Mouse (Mus musculus): ENCODE data around the gene Tlcd1. TPM values are rescaled to one million over a fixed set of nuclear protein-coding genes. Genes with fewer than 3 reads are reported as not detected.

The Tlcd1 gene
- total RNA-seq, 1 experiment: 78.6 TPM

DNA sequence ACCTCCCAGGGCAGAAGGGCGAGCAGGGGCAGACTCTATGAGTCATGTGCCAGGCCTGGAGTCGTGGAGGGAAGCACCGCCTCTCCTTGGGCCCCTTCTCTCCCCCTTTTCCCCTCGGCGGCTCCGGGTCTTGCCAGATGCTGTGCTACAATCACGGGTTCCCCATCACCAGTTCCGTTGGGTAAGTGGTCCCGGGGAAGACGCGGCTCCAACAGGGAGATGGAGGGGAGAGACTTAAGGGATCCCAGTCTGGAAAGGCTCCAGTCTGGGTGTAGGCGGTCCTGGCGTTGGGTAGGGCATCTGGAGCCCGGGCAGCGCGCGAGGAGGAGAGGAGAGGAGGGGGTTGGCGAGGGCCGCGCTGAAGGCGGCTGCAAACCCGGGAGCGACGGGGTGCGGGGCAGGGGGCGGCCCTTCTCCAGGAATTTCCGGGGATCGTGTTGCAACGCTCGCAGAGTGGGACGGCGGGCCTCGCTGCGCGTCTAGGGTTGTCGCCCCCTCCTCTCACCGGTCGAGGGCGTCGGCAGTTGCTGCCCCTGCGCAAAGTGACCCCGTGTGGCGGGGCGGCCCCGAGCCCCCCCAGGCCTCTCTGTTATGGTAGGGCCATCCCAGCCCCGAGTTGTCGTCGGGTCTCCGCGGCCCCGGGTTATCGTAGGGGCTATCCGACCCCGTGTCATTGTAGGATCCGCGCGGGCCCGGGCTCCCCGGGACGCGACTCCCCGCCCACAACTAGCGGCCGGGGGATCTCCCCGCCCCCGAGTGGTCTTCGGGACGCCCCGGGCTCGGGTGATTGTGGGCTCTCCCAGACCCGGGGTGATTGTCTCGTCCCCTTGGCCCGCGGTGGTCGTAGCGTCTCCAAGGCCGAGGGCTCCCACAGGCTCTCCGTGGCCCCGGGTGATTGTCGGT lies 12.1 kb downstream of the Tlcd1 start, which contains the start of gene Rab34:
TSS of gene Rab34 (plus strand) at position 100 of the 903 bp plus-strand sequence.
- H3K9me3 ChIP-seq (ENCODE audit: control insufficient read depth, insufficient read depth, low read depth, low read length): no peaks in the 10 kb centered on the region
- DNase-seq (ENCODE audit: low read depth, low spot score): no peak
- peak within 1 kb of the TSS; percentile 74 for H3K27ac ChIP-seq (ENCODE audit: insufficient read depth, low read depth, low read length, poor library complexity, severe bottlenecking)
- in situ Hi-C loops (cut with MboI; ENCODE audit: low sequenced_read_pairs in 2 of 2, unreplicated experiment in 2 of 2): no loop called here
- peaks cover 14% of the 10 kb centered on the region for H3K36me3 ChIP-seq (ENCODE audit: control insufficient read depth, insufficient read depth, low read length, poor library complexity, severe bottlenecking)
- H3K4me3 ChIP-seq (ENCODE audit: insufficient read depth in 1 of 2, low read depth in 1 of 2, low read length in 2 of 2, poor library complexity in 1 of 2, severe bottlenecking in 1 of 2): peak within 1 kb of the TSS; percentile 88 to 94
- TF ChIP-seq CHD2 (IDR thresholded peaks at IDR 0.05; ENCODE audit: low read depth, low read length): no peak
- TF ChIP-seq HCFC1 (IDR thresholded peaks at IDR 0.05; ENCODE audit: borderline replicate concordance, insufficient read depth, low read length): no peak
- no peak for TF ChIP-seq ZNF384 (IDR thresholded peaks at IDR 0.05; ENCODE audit: low read depth, low read length)
- TF ChIP-seq MAFK (IDR thresholded peaks at IDR 0.05; ENCODE audit: insufficient read depth, low read depth, low read length): no peak
- TF ChIP-seq ZC3H11A (IDR thresholded peaks at IDR 0.05; ENCODE audit: borderline replicate concordance, low read depth, low read length): no peak
- peaks cover 6 to 9% of the 10 kb centered on the region in 2 experiments for H3K4me1 ChIP-seq (ENCODE audit: control insufficient read depth in 2 of 2, insufficient read depth in 2 of 2, low read length in 2 of 2, poor library complexity in 1 of 2)
- peak within 1 kb of the TSS; percentile 94 for H3K9ac ChIP-seq (ENCODE audit: insufficient read depth, low read depth, low read length, poor library complexity, severe bottlenecking)

DNA sequence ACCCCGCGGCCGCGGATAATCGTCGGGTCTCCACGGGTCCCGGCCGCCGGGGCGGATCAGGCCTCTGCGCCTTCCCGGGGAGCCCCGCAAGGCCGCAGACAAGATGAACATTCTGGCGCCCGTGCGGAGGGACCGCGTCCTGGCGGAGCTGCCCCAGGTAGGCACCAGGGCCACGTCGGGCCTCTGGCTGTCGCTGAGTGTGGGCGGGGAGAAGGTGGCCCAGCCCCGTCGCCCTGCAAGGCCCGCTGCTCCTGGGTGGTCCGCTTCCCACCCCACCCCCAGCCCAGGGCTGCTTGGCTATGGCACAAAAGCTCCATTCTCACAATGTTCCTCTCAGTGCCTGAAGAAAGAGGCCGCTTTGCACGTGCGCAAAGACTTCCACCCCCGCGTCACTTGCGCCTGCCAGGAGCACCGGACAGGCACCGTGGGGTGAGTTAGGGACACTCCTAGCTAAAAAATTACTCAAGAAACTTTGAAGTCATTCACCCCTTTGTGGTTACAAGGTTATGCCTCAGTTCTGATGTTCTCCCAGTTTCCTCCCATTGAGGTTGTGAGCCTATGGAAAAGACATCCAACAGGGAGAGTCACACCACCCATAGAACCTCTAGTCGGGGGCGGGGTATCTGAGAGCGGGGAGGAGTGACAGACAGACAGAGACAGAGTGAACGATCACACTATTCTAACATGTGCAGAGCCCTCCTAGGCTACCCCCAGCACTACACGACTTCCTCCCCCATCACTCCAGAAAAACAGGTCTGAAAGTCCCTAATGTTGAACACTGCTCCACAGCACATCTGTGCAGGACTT lies 12.9 kb downstream of the Tlcd1 start:
- Histone ChIP-seq H3K27ac (ENCODE audit: insufficient read depth, low read depth, low read length, poor library complexity, severe bottlenecking) (peak overlapping the region; percentile 74), H3K4me1 (ENCODE audit: control insufficient read depth in 2 of 2, insufficient read depth in 2 of 2, low read length in 2 of 2, poor library complexity in 1 of 2) (peaks cover 6 to 9% of the 10 kb centered on the region in 2 experiments), H3K9me3 (ENCODE audit: control insufficient read depth, insufficient read depth, low read depth, low read length) (no peaks in the 10 kb centered on the region), H3K9ac (ENCODE audit: insufficient read depth, low read depth, low read length, poor library complexity, severe bottlenecking) (peak overlapping the region; percentile 94), H3K4me3 (ENCODE audit: insufficient read depth in 1 of 2, low read depth in 1 of 2, low read length in 2 of 2, poor library complexity in 1 of 2, severe bottlenecking in 1 of 2) (peak overlapping the region; percentile 88 to 94), H3K36me3 (ENCODE audit: control insufficient read depth, insufficient read depth, low read length, poor library complexity, severe bottlenecking) (peaks cover 14% of the 10 kb centered on the region)
- DNase-seq (ENCODE audit: low read depth, low spot score): no peak
- in situ Hi-C loops (cut with MboI; ENCODE audit: low sequenced_read_pairs in 2 of 2, unreplicated experiment in 2 of 2): no loop called here
- TF ChIP-seq ZNF384 (IDR thresholded peaks at IDR 0.05; ENCODE audit: low read depth, low read length) (no peak), ZC3H11A (IDR thresholded peaks at IDR 0.05; ENCODE audit: borderline replicate concordance, low read depth, low read length) (no peak), MAFK (IDR thresholded peaks at IDR 0.05; ENCODE audit: insufficient read depth, low read depth, low read length) (no peak), HCFC1 (IDR thresholded peaks at IDR 0.05; ENCODE audit: borderline replicate concordance, insufficient read depth, low read length) (no peak), CHD2 (IDR thresholded peaks at IDR 0.05; ENCODE audit: low read depth, low read length) (no peak)

DNA sequence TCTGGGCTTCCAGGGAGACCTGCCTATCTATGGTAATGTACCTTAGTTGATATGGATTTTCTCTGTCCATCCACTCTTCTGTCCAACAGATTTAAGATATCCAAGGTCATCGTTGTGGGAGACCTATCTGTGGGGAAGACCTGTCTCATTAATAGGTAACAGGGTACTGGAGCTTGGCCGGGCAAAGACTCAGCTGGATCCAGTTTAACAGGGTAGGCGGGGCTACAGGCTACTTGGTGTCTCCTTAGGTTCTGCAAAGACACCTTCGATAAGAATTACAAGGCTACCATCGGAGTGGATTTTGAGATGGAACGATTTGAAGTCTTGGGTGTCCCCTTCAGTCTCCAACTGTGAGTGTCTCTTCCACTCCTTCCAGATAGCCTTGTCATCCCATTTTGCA lies 13.5 kb downstream of the Tlcd1 start:
- Histone ChIP-seq H3K9me3 (ENCODE audit: control insufficient read depth, insufficient read depth, low read depth, low read length) (no peaks in the 10 kb centered on the region), H3K9ac (ENCODE audit: insufficient read depth, low read depth, low read length, poor library complexity, severe bottlenecking) (no peak overlapping the region), H3K27ac (ENCODE audit: insufficient read depth, low read depth, low read length, poor library complexity, severe bottlenecking) (no peak overlapping the region), H3K4me1 (ENCODE audit: control insufficient read depth in 2 of 2, insufficient read depth in 2 of 2, low read length in 2 of 2, poor library complexity in 1 of 2) (peaks cover 6 to 10% of the 10 kb centered on the region in 2 experiments), H3K36me3 (ENCODE audit: control insufficient read depth, insufficient read depth, low read length, poor library complexity, severe bottlenecking) (peaks cover 14% of the 10 kb centered on the region), H3K4me3 (ENCODE audit: insufficient read depth in 1 of 2, low read depth in 1 of 2, low read length in 2 of 2, poor library complexity in 1 of 2, severe bottlenecking in 1 of 2) (peak overlapping the region; percentile 88 to 94; a peak in 3 of 4 replicates)
- in situ Hi-C loops (cut with MboI; ENCODE audit: low sequenced_read_pairs in 2 of 2, unreplicated experiment in 2 of 2): no loop called here
- DNase-seq (ENCODE audit: low read depth, low spot score): no peak
- TF ChIP-seq ZC3H11A (IDR thresholded peaks at IDR 0.05; ENCODE audit: borderline replicate concordance, low read depth, low read length) (no peak), ZNF384 (IDR thresholded peaks at IDR 0.05; ENCODE audit: low read depth, low read length) (no peak), MAFK (IDR thresholded peaks at IDR 0.05; ENCODE audit: insufficient read depth, low read depth, low read length) (no peak), HCFC1 (IDR thresholded peaks at IDR 0.05; ENCODE audit: borderline replicate concordance, insufficient read depth, low read length) (no peak), CHD2 (IDR thresholded peaks at IDR 0.05; ENCODE audit: low read depth, low read length) (no peak)

DNA sequence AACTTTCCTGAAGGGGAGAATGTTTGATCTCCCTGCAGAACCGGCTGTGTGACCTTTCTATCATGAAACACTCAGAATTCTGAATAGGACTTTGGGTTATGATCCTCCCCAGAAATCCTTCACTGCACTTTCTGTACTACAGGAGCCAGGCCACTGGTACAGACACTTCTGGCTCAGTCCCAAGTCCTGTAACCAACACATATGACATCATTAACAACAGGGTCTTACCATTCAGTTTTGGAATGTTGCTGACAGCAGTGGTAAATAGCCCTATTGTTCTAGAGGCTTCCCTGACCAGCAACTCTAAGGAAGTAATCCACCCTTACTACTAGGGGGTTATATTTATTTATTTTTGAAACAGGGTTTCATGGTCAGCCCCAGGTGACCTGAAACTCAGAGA lies 16.6 kb downstream of the Tlcd1 start, which contains the start of gene Proca1:
TSS of gene Proca1 (plus strand) at position 280 of the 400 bp plus-strand sequence.
- no peak within 1 kb of the TSS for H3K27ac ChIP-seq (ENCODE audit: insufficient read depth, low read depth, low read length, poor library complexity, severe bottlenecking)
- no peaks in the 10 kb centered on the region for H3K9me3 ChIP-seq (ENCODE audit: control insufficient read depth, insufficient read depth, low read depth, low read length)
- DNase-seq (ENCODE audit: low read depth, low spot score): no peak
- H3K4me3 ChIP-seq (ENCODE audit: insufficient read depth in 1 of 2, low read depth in 1 of 2, low read length in 2 of 2, poor library complexity in 1 of 2, severe bottlenecking in 1 of 2): peak within 1 kb of the TSS in 1 of 2 experiments; percentile 94; a peak in 1 of 4 replicates
- peaks cover 14% of the 10 kb centered on the region for H3K36me3 ChIP-seq (ENCODE audit: control insufficient read depth, insufficient read depth, low read length, poor library complexity, severe bottlenecking)
- in situ Hi-C loops (cut with MboI; ENCODE audit: low sequenced_read_pairs in 2 of 2, unreplicated experiment in 2 of 2): no loop called here
- TF ChIP-seq MAFK (IDR thresholded peaks at IDR 0.05; ENCODE audit: insufficient read depth, low read depth, low read length) (no peak), CHD2 (IDR thresholded peaks at IDR 0.05; ENCODE audit: low read depth, low read length) (no peak), HCFC1 (IDR thresholded peaks at IDR 0.05; ENCODE audit: borderline replicate concordance, insufficient read depth, low read length) (no peak), ZC3H11A (IDR thresholded peaks at IDR 0.05; ENCODE audit: borderline replicate concordance, low read depth, low read length) (no peak), ZNF384 (IDR thresholded peaks at IDR 0.05; ENCODE audit: low read depth, low read length) (no peak)
- H3K4me1 ChIP-seq (ENCODE audit: control insufficient read depth in 2 of 2, insufficient read depth in 2 of 2, low read length in 2 of 2, poor library complexity in 1 of 2): peaks cover 6 to 14% of the 10 kb centered on the region in 2 experiments
- no peak within 1 kb of the TSS for H3K9ac ChIP-seq (ENCODE audit: insufficient read depth, low read depth, low read length, poor library complexity, severe bottlenecking)

All from ES-E14 (cell line).